Mouse (Mus musculus): ENCODE measurements around the gene Card10. TPM values are rescaled to one million over a fixed set of nuclear protein-coding genes. Genes with fewer than 3 reads are reported as not detected.

Card10 gene
- polyA plus RNA-seq, 1 experiment, result 6.4 TPM

GRCm38 (mm10) chr15:78731830-78732229 lies 71.0 kb downstream of the Card10 start:
- H3K4me3 ChIP-seq (ENCODE audit: extremely low read depth, insufficient read depth, insufficient read length), result no peak overlapping the region
- WGBS, result 44% methylated on average over 4 of the region's 4 CpGs
- no peak for DNase-seq (ENCODE audit: low read depth in 1 of 2, low spot score in 2 of 2)
- H3K36me3 ChIP-seq (ENCODE audit: control insufficient read depth, insufficient read depth, low read length), result no peaks in the 10 kb centered on the region
- H3K4me1 ChIP-seq (ENCODE audit: control insufficient read depth, insufficient read depth, insufficient read length), result no peaks in the 10 kb centered on the region
- no peaks in the 10 kb centered on the region for H3K27me3 ChIP-seq (ENCODE audit: control insufficient read depth, insufficient read depth, low read length)
- H3K27ac ChIP-seq (ENCODE audit: insufficient read depth, low read length), result no peak overlapping the region
- TF ChIP-seq CTCF (IDR thresholded peaks at IDR 0.05; ENCODE audit: extremely low read depth, insufficient read depth, insufficient read length, insufficient replicate concordance) (no peak), POLR2A (IDR thresholded peaks at IDR 0.05; ENCODE audit: low read depth, low read length) (no peak)

GRCm38 (mm10) chr15:78730315-78731049 lies 72.4 kb downstream of the Card10 start:
- no peaks in the 10 kb centered on the region for H3K4me1 ChIP-seq (ENCODE audit: control insufficient read depth, insufficient read depth, insufficient read length)
- H3K36me3 ChIP-seq (ENCODE audit: control insufficient read depth, insufficient read depth, low read length), result no peaks in the 10 kb centered on the region
- H3K27me3 ChIP-seq (ENCODE audit: control insufficient read depth, insufficient read depth, low read length), result no peaks in the 10 kb centered on the region
- TF ChIP-seq CTCF (IDR thresholded peaks at IDR 0.05; ENCODE audit: extremely low read depth, insufficient read depth, insufficient read length, insufficient replicate concordance) (no peak), POLR2A (IDR thresholded peaks at IDR 0.05; ENCODE audit: low read depth, low read length) (no peak)
- no peak overlapping the region for H3K27ac ChIP-seq (ENCODE audit: insufficient read depth, low read length)
- 48% methylated on average over 12 of the region's 12 CpGs for WGBS
- H3K4me3 ChIP-seq (ENCODE audit: extremely low read depth, insufficient read depth, insufficient read length), result no peak overlapping the region
- DNase-seq (ENCODE audit: low read depth in 1 of 2, low spot score in 2 of 2), result no peak

- H3K4me3 ChIP-seq (ENCODE audit: extremely low read depth, insufficient read depth, insufficient read length), result no peak overlapping the region
- DNase-seq (ENCODE audit: low read depth in 1 of 2, low spot score in 2 of 2), result no peak
- no peaks in the 10 kb centered on the region for H3K36me3 ChIP-seq (ENCODE audit: control insufficient read depth, insufficient read depth, low read length)
- TF ChIP-seq CTCF (IDR thresholded peaks at IDR 0.05; ENCODE audit: extremely low read depth, insufficient read depth, insufficient read length, insufficient replicate concordance) (no peak), POLR2A (IDR thresholded peaks at IDR 0.05; ENCODE audit: low read depth, low read length) (no peak)
- H3K27me3 ChIP-seq (ENCODE audit: control insufficient read depth, insufficient read depth, low read length), result no peaks in the 10 kb centered on the region
- H3K27ac ChIP-seq (ENCODE audit: insufficient read depth, low read length), result no peak overlapping the region
- H3K4me1 ChIP-seq (ENCODE audit: control insufficient read depth, insufficient read depth, insufficient read length), result no peaks in the 10 kb centered on the region
- WGBS, result 52% methylated on average over 7 of the region's 7 CpGs
These were observed 76.1 kb downstream of the Card10 start for GRCm38 (mm10) chr15:78726697-78727096.

Other genes starting within 250 kb of the Card10 start
- 1,941 and 2,027 TPM in 2 replicates for gene Rac2, start 230.3 kb downstream of the Card10 start, polyA plus RNA-seq (2012; rRNA removed)
- gene Cyth4, start 206.0 kb downstream of the Card10 start, polyA plus RNA-seq (2012; rRNA removed), result 136 and 148 TPM in 2 replicates
- gene Elfn2, start 84.3 kb downstream of the Card10 start, polyA plus RNA-seq (2012; rRNA removed), result 0.20 and 0.29 TPM in 2 replicates
- gene Mfng, start 29.6 kb downstream of the Card10 start, polyA plus RNA-seq (2012; rRNA removed), result 66.0 and 78.6 TPM in 2 replicates
- gene Cdc42ep1, start 39.6 kb upstream of the Card10 start, polyA plus RNA-seq (2012; rRNA removed), result 29.6 and 31.3 TPM in 2 replicates
- gene Lgals2, start 52.5 kb upstream of the Card10 start, polyA plus RNA-seq (2012; rRNA removed), result 0.32 and 0.73 TPM in 2 replicates
- gene Gga1, start 74.1 kb upstream of the Card10 start, polyA plus RNA-seq (2012; rRNA removed), result 70.2 and 89.3 TPM in 2 replicates
- gene Gm49510, start 96.6 kb upstream of the Card10 start, polyA plus RNA-seq (2012; rRNA removed), result 0.12 and 0.13 TPM in 2 replicates
- gene Sh3bp1, start 96.7 kb upstream of the Card10 start, polyA plus RNA-seq (2012; rRNA removed), result 182 and 272 TPM in 2 replicates
- 13.1 and 23.5 TPM in 2 replicates for gene Pdxp, start 110.9 kb upstream of the Card10 start, polyA plus RNA-seq (2012; rRNA removed)
- 75.4 and 93.0 TPM in 2 replicates for gene Lgals1, start 123.7 kb upstream of the Card10 start, polyA plus RNA-seq (2012; rRNA removed)
- 14.2 TPM in 2 replicates for gene Nol12, start 131.9 kb upstream of the Card10 start, polyA plus RNA-seq (2012; rRNA removed)
- 40.9 and 44.8 TPM in 2 replicates for gene Triobp, start 144.7 kb upstream of the Card10 start, polyA plus RNA-seq (2012; rRNA removed)
- 14.3 and 25.4 TPM in 2 replicates for gene H1f0, start 225.4 kb upstream of the Card10 start, polyA plus RNA-seq (2012; rRNA removed)
- 0.39 and 1.0 TPM in 2 replicates for gene Galr3, start 238.8 kb upstream of the Card10 start, polyA plus RNA-seq (2012; rRNA removed)

Data from spleen, adult 2 months (tissue).